Mouse (Mus musculus) lung, postnatal 0 days (tissue): Measurements from ENCODE around the gene Gm29776.

Experiments
- CTCF ChIP-seq: IDR thresholded peaks from 2 replicates; pipeline ENCODE4 v1.5.1; 2016; ENCODE audit warnings: antibody characterized with exemption, mild to moderate bottlenecking
- EP300 ChIP-seq: IDR thresholded peaks from 2 replicates; pipeline ENCODE4 v1.6.1; 2016; ENCODE audit warnings: antibody characterized with exemption, mild to moderate bottlenecking, control low read depth

- TF ChIP-seq CTCF (no peak), EP300 (no peak)
Observed at GRCm38 (mm10) chr14:54685471-54685870, 13.2 kb downstream of the Gm29776 start.
